Mouse (Mus musculus) right cerebral cortex, postnatal 14 days (tissue): ENCODE results near the gene Lrpprc.

Experiments used
- DNase-seq: peaks from one replicate; pipeline ENCODE4 v3.0.0; 2022

The Lrpprc gene

DNA sequence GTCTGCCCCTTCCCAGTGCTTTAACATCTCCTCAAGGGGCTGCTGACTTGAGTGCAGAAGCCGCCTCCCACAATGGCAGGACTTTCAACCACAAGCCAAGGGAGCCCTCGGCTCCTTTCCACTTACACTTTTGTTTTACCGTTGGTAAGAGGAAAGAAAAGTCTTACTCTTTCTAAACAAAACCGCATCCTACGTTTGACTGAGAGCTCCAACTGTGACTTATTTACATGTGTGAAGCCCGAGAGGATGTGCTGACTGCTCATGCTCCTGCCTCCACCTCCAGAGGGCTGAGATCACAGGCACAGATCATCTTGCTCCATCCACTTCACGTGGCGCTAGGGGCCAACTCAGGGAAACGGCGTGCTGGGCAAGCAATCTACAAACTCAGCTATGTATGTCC is 32.2 kb downstream of the Lrpprc start:
- no peak for DNase-seq

DNA sequence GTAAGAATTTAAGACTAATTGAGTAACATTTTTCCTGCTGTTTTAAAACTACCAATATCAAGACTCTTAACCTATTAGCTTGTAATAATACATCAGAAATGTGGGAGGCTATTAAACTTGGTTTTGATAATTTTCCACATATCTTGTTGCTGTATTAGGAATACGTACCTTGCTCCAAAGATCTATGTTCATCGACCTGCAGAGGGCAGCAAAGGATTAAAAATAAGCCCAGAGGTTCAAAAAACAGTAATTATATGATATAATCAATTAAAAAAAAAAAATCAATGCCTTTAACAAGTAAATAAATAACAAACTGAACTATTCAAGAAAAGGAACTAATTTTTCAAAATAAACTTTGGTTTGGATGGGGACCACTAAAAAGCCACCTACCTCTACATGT is 34.5 kb downstream of the Lrpprc start:
- DNase-seq = no peak

DNA sequence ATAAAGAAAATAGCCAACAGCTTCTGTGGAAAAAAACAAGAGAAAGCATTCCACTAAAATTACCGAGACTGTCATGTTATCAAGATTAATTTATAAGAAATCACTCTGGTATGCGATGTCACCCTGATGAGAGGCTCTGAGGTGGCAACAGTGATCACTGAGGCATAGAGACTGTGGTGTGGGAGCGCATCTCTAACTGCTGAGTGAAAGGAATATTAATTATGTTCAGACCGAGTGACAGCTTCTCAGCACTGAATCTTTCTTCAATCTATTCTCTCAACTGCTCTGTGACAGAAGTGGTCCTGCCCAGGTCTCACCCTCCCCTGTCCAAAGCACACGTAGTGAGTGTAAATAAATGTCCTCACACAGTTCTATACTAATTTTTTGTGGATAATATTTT is 37.1 kb downstream of the Lrpprc start:
- DNase-seq = no peak

DNA sequence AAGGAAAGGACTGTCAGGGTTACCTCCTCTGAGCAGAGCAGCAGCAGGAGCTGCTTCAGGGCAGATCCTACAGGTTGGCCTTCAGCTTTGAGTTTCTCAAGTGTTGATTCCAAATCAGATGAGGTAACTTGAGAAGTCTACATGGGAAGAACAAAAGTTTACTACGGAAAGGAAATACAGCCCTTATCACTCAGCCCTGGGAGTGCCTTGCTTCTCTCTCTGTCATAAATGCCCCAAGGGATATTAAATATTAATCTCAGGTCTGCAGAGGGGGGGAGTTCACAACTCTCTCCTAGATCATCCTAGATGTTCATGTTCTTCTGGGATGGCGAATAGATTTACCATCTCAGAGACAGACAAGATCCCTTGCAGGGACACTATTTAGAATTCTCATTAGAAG is 38.3 kb downstream of the Lrpprc start:
- no peak for DNase-seq

DNA sequence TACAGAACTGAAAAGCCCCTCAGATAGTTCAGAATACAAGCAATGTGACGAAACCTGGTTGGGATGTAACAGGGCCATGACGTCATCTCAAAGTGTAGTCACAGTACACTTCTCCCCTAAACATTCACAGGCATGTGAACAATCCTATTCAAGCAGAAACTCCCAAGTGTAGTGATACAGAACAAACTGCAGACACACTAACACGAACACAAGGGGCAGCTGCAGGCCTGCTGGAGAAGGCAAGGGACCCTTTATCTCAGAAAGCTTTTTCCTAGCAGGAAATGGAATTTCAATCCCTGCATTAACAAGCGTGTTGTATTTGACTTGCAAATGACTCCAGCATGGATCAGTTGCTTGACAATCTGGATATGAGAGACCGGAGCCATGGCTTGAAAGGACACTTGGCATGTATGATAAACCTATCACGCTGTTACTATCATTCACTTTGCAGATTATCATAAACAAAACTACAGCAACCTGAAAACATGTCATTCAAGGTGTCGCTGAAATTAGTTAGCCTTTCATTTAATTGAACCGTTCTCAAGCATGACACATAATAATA is 38.9 kb downstream of the Lrpprc start:
- DNase-seq = no peak

DNA sequence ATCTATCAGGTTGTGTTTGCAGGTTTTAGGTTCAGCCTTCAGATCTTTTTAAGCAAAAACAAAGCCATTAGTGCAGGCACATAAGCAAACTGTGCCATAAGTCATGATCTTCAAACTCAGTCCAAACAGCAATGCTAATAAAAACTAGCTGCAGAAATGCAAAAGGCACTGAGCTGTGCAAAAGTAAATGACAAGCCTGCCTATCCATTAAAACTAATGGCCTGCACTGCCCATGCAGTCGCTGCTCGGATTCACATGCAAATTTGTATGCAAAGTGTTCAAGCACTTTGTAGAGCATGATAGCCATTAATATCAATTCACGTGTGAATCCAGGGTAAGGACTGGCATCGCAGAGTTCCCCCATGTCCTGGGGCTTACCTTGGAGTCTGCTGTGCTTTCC is 40.5 kb downstream of the Lrpprc start:
- DNase-seq = no peak

DNA sequence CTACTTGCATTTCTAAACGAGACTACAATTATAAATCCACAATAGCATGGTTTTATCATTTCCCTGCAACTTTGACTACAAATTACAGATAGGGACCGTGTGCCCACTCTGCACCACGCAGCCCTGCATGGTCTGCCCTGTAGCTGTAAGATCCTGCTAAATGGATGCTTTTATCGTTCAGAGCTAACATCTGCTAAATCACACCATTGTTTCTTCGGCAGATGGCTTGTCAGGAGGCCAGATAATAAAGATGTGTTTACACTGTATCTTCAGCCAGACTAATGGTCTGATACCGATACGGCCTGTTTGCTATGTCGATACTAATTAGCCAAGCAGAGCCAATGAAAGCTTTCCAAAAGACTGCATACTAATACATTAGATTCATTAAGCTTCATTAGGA is 41.3 kb downstream of the Lrpprc start:
- DNase-seq = no peak

DNA sequence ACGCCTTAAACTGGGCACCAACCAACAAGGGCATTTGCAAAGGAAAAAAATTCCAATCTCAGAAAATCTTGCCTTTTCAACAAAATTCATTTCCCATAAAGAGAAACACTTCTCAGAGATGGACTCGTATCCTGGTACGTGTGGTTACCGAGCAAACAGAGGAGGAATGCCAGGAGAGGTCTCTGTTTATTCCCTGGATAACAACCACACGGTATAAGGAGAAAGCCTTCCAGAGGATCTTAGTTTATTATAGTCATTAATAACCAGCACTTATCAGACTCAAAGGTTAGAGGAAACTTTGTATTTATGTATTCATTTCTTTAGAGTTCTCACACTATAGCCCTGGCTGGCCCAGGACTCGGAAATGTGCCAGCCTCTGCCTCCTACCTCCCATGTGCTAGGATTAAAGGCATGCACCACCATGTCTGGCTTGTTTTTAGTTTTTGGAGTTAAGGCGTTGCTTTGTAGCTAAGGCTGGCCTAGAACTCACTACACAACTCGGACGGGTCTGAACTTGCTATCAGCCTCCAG is 42.4 kb downstream of the Lrpprc start:
- DNase-seq = no peak

DNA sequence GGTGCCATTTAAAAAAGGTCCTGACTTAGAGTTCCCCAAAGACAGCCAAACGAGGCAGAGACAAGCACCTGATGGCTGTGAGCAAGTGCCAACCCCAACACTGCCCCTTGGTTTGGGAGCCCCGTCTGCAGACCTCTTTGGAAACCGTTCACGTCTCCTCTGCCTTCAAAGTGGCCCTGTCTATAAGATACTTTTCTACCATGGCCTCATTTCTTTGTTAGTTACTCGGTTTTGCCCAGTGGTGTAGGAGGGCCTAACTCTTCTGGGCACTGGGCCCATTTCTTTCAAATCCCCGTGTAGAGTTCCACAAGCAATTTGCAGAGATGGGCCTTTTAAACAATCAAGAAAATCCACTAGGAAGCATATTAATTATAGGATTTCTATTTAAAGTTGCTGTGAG is 43.4 kb downstream of the Lrpprc start:
- peak; percentile 18 for DNase-seq

DNA sequence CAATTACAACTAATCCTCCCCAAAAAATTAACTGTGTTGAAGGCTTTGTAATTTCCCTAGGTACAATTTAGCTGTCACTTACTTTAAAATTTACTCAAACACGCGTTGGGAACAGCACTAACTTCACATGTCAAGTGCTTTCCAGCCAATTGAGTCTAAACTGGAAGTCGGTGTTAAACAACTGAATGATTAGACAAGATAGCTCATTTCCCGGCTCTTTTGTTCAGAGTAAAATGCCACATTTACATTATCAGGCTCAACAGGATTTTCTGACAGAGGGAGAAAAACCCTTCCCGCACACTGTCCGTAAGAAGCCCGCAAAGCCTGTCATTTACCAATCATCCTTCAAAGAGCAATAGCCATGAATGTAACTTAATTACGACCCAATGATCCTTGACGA is 45.6 kb downstream of the Lrpprc start:
- DNase-seq = no peak

DNA sequence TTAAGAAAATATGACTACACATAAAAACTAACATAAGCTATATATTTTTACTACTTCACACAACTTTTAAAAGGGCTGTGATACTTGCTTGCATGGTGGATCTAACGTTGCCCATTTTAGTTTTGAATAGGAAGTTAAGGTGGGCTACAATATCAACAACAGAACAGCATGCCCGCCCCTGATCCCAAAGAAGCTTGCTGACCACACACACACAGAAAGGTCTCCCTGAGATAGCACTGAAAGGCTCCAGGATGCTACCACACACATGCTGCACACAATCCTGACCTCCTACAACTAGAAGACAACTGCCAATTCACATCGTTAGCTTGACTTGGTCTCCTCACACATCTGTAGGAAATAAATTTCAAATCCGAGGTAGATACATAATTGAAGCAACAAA is 46.3 kb downstream of the Lrpprc start:
- no peak for DNase-seq

DNA sequence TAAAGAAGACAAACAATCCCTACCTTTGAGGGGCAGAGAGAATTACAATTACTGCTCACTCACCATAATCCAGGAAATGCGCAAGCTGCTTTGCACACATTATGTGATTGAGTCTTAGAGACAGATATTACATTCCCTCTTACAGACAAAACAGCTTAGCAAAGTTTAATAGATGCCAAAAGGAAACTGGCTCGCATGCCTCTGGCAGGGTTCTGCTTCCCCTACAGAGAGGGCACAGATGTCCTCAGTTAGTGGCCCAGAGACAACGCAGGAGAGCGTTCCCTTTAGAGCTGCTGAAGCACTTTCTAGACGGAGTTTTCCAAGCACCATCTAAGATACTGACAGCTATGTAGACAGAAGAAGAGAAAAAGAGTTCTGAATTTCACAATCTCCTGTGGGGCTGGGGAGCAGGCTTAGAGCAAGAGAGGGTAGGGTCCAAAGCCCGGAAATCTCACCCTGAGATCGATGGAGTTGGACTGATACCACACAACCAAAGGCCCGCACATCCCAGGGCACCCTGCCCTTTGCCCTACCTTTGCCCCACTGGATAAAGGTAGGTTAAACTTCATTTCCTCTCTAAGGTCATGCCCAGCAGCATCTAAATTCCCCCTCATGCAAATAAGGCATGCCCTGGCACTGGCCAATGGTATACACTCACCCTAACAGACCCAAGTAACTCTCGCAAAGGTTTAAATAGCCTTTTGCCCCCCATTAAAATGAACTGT is 52.4 kb downstream of the Lrpprc start:
- DNase-seq = no peak

DNA sequence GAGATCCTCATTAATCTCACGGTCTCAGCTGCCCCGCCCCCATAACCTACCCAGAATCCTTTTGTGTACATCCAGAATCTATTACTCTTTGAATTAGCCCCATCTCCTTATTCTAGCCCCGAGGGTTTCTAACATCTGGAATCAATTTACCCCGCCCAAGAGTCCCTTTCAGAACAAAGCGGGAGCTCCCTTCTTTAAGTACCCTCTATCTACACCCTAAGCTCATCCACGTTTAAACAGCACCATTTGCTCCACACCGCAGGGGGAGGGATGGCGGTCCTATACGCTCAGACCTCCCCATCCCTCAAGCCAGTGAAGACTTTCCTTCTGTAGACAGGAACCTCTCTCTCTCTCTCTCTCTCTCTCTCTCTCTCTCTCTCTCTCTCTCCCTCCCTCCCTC is 53.9 kb downstream of the Lrpprc start:
- no peak for DNase-seq

DNA sequence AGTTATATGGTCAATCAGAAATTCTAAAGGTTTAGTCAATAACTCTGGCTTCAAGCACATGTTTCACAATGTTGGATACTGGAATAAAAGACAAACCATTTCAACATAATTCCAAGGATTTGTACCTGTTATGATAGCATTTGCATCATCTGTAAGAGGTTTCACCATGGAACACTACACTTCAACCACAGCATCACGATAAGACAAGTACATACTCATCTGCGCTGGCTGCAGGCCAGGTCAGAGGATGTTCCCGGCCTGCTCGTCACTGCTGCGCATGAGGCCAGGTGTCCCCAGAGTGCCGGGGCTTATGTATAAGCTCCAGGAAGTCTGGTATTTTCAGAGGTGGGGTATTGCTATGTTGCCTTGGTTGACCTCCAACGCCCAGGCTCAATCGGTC is 58.0 kb downstream of the Lrpprc start:
- DNase-seq = no peak

DNA sequence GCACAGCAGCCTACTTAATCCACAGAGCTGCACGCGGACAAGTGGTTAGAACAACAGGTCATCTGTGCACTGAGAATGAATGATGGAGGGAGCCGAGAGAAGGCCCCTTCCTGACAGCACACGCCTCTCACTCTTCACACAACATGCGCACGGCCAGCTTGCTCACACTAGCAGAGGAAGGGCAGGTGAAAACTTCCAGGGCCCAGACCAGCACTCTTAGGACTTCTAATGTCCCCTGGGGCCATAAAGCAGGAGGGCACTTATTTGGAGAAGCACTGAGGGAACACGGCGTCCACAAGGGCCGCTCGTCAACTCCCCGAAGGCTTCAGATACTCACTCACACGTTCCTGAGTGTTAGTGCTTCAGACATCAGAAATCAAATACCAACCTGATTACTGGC is 59.2 kb downstream of the Lrpprc start:
- DNase-seq = no peak

DNA sequence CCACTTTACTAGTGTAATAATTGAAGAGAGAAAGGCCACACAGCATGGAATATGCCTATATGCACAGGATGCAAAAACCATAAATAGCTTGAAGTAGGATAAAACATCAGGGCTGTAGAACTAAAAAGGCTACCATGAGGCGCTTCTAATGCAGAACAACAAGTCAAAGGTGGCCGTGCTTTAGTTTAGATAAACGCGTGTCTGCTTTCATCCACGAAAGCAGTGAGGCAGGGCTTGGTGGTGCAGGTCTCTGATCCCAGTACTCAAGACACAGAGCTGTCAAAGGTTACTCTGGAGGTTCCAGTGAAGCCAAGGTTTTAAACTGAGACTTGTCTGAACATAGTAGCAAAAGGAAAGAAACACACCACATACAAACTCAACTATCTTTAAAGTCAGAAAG is 61.4 kb downstream of the Lrpprc start:
- no peak for DNase-seq

DNA sequence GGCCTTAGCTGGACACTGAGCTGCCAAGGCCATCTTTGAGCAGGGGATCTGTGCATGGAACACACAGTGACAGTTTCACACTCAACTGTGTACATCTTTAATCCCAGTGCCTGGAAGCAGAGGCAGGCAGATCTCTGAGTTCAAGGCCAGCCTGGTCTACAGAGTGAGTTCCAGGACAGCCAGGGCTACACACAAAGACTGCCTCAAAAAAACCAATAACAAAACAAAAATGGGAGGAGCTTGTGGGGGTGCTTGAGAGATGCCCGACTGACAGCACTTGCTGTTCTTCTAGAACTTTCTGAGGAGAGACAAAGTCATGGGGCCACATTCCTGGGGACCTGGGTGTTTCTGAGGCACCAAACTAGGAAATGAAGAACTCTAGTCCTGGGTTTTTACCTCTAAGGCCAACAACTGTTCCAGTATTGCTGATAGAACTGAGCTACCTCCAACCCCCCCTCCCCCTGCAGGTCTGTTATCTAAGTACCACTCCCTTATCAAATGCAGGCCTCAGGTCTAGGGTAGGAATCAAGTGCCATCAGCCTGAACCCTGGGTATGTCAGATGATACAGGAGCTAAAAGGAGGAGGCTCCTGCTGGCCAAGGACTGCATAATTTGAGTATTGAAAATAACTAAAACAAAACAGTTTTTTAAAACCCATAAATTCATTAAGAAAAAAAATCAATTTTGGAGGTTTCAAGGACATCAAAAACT is 62.2 kb downstream of the Lrpprc start:
- DNase-seq = no peak

DNA sequence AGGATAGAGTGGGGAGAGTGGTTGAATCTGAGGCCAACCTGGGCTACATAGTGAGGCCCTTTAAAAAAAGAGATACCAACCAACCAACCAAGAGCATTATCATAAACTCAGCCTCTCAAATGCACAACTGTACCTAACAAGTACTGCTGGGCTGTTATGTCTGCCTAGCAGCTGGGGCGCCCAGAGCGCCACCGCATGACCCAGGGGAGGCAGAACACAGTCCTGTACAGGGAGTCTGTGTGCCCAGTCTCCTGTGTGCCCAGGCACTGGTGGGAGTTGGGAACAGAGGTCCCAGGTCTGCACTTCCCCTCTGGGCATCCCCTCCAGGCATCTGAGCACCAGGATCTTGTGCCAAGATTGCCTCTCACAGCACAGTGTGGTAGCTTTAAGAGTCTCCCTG is 65.4 kb downstream of the Lrpprc start:
- no peak for DNase-seq

DNA sequence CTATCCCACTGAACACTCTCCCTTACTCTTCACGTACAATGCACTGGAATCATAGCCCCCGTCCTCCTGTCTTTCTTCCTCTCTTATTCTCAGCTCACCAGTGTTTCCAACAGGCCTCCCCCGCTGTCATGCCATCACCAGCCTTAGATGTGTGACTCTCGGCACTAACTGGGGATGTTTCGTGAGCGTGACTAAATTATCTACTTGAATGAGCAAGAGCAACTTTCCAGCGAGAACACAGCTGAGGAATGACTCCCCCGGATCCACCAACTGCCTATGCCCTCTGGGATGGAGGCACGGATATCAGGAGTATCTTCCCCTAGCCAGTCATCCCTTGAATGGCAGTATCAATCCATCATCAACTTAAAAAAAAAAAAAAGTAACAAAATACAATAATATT is 66.6 kb downstream of the Lrpprc start:
- DNase-seq = no peak

DNA sequence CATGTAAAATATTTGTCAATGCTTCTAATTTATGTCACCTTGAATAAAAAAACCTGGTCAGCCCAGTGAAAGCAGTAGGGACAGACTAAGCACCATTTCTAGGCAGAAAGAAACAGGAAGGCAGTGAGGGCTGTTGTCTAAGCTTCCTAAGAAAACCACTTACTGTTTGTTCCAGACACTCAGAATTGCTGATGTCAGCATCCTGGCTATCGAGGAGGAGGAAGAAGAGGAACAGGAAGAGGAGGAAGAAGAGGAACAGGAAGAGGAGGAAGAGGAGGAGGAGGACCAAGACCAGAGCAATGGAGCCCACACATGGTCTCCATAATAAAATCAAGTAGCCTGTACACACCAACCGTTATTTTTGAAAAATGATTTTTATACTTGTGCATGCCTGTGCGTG is 71.5 kb downstream of the Lrpprc start:
- DNase-seq = no peak

DNA sequence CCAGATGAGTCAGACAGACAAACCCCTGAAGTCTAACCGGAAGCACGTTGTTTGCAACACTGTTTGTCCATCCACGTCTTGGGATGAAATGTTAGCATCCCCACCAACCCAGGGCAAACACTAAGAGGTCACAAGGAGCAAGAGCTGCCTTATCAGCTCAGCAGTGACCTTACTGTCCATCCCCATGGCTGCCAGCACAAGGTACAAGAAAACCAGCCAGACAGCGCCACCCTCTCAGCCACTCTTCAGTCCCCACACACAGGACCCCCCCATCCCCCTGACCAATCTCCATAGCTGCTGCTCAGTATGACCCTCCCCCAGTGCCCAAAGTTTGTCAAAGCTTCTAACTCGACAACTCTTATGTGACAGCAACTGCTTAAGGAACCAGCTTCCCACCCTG is 73.2 kb downstream of the Lrpprc start:
- DNase-seq = no peak

DNA sequence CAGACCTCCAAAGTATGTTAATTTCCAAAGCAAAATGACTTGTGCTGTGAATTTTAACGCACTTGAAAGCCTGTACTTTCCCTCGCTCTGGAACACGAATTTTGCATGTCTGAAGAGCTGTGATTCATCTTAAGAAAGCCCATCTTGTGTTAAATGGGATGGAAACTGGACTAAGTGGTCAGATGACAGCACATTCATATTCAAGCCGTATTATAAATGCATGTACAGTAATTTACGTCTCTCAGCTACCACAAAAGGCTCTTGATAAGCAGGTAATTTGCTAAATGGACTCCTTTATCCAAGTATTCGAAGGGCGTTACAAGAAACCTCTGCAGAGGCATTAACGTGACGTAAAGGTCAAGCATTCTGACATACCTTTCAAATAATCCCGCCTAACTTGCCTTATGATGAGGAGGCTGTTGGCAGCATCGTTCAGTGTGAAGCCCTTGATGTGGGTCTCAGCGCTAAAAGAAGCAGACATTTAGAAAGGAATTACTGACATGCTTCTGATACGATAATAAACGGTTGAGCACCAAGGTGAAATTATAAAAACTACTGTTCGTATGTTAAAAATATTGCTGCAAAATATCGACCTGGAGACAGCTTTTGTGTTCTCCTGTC is 74.2 kb downstream of the Lrpprc start:
- no peak for DNase-seq

DNA sequence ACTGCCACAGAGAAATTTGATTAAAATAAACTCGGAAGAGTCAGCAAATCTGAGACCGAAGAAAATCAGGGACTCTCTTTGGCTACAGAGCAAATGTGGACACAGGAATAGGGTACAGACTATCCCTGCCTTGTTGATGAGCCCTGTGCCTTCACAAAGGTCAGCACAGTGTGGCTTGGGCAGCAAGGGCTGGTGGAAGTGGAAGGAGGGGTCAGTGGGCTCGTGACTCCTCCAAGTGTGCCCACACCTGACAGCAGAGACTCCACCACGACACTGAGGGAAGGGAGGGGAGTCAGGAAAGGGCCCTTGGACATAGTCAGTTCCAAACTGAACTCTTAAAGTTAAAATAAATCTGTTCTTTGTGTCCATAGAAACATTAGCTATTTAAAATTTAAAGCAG is 75.7 kb downstream of the Lrpprc start:
- DNase-seq = no peak
